Mouse (Mus musculus) ES-Bruce4 (cell line): ENCODE measurements around the gene Taf8. TPM values are rescaled to one million over a fixed set of nuclear protein-coding genes. Genes with fewer than 3 reads are reported as not detected.

Experiments used
- H3K27ac ChIP-seq: 2 replicates; pipeline ENCODE4 v1.5.1; 2012; ENCODE audit warnings: low read length, inconsistent platforms; ENCODE audit not compliant: insufficient read depth
- H3K27me3 ChIP-seq: 2 replicates; pipeline ENCODE4 v1.6.1; 2012; ENCODE audit warnings: mild to moderate bottlenecking, low read length, inconsistent platforms; ENCODE audit not compliant: control insufficient read depth, poor library complexity, insufficient read depth, severe bottlenecking
- H3K36me3 ChIP-seq: 2 replicates; pipeline ENCODE4 v1.6.1; 2012; ENCODE audit warnings: inconsistent platforms, mild to moderate bottlenecking, low read length, moderate library complexity; ENCODE audit not compliant: control insufficient read depth, poor library complexity, insufficient read depth, severe bottlenecking
- H3K4me1 ChIP-seq: one replicate; pipeline ENCODE4 v1.8.1; 2011; ENCODE audit warnings: low read length; ENCODE audit not compliant: control insufficient read depth, insufficient read depth
- H3K4me3 ChIP-seq: 2 replicates; pipeline ENCODE4 v1.5.1; 2011; ENCODE audit warnings: low read depth, mild to moderate bottlenecking, low read length
- H3K9ac ChIP-seq: 2 replicates; pipeline ENCODE4 v1.6.1; 2012; ENCODE audit warnings: low read depth, mild to moderate bottlenecking, inconsistent platforms; ENCODE audit not compliant: poor library complexity, severe bottlenecking
- H3K9me3 ChIP-seq: replicated peaks from 2 replicates; pipeline ENCODE4 v1.6.1; 2012; ENCODE audit warnings: mild to moderate bottlenecking, low read length, inconsistent platforms; ENCODE audit not compliant: control insufficient read depth, poor library complexity, insufficient read depth, severe bottlenecking
- CTCF ChIP-seq: IDR thresholded peaks from one replicate; pipeline ENCODE4 v1.8.1; 2011; ENCODE audit warnings: low read depth, low read length
- EP300 ChIP-seq: IDR thresholded peaks from 2 replicates; pipeline ENCODE4 v1.6.1; 2011; ENCODE audit warnings: low read depth, low read length; ENCODE audit not compliant: insufficient read depth
- POLR2A ChIP-seq: IDR thresholded peaks from one replicate; pipeline ENCODE4 v1.8.1; 2011; ENCODE audit warnings: low read length; ENCODE audit not compliant: insufficient read depth
- polyA plus RNA-seq: library from polyadenylated mRNA; stranded (reverse); fragments of >200 nt; gene quantifications from 2 replicates; pipeline ENCODE4 v1.2.4, GENCODE M21; 2011; ENCODE audit warnings: low read depth; ENCODE audit not compliant: missing spikeins, insufficient read depth, insufficient read length

The Taf8 gene
- polyA plus RNA-seq, 1 experiment = 46.6 TPM

GRCm38 (mm10) chr17:47468466-47468865 is 33.6 kb downstream of the Taf8 start:
- no peaks in the 10 kb centered on the region for H3K36me3 ChIP-seq
- TF ChIP-seq EP300 (no peak), CTCF (peak; percentile 53)
- peak overlapping the region; percentile 55 for H3K9ac ChIP-seq
- H3K27ac ChIP-seq = no peak overlapping the region
- H3K27me3 ChIP-seq = no peaks in the 10 kb centered on the region
- peak overlapping the region; percentile 57 for H3K4me3 ChIP-seq
- H3K9me3 ChIP-seq = no peaks in the 10 kb centered on the region
- peaks cover 6% of the 10 kb centered on the region for H3K4me1 ChIP-seq

- TF ChIP-seq POLR2A = no peak
- no peak for TF ChIP-seq EP300
- no peak for TF ChIP-seq CTCF
- peaks cover 4% of the 10 kb centered on the region for H3K4me1 ChIP-seq
- peak overlapping the region; percentile 57 for H3K4me3 ChIP-seq
- no peaks in the 10 kb centered on the region for H3K9me3 ChIP-seq
- no peak overlapping the region for H3K27ac ChIP-seq
- H3K9ac ChIP-seq = peak overlapping the region; percentile 55
- no peaks in the 10 kb centered on the region for H3K27me3 ChIP-seq
- no peaks in the 10 kb centered on the region for H3K36me3 ChIP-seq
These were observed 34.0 kb downstream of the Taf8 start for GRCm38 (mm10) chr17:47468063-47468462.

GRCm38 (mm10) chr17:47467659-47468058 is 34.4 kb downstream of the Taf8 start:
- Histone ChIP-seq H3K9ac (peak overlapping the region; percentile 55; the same call in 1 of the 2 replicates), H3K27me3 (no peaks in the 10 kb centered on the region), H3K4me3 (no peak overlapping the region; the same call in 1 of the 2 replicates), H3K4me1 (peaks cover under 1% of the 10 kb centered on the region), H3K36me3 (no peaks in the 10 kb centered on the region), H3K27ac (no peak overlapping the region), H3K9me3 (no peaks in the 10 kb centered on the region)
- TF ChIP-seq EP300 (no peak), CTCF (no peak), POLR2A (no peak)

GRCm38 (mm10) chr17:47466284-47466683 is 35.8 kb downstream of the Taf8 start:
- H3K9me3 ChIP-seq = no peaks in the 10 kb centered on the region
- no peaks in the 10 kb centered on the region for H3K36me3 ChIP-seq
- no peak overlapping the region for H3K27ac ChIP-seq
- TF ChIP-seq POLR2A = no peak
- no peak for TF ChIP-seq CTCF
- TF ChIP-seq EP300 = no peak
- H3K9ac ChIP-seq = no peak overlapping the region
- H3K4me1 ChIP-seq = peaks cover 7% of the 10 kb centered on the region
- H3K27me3 ChIP-seq = no peaks in the 10 kb centered on the region
- H3K4me3 ChIP-seq = no peak overlapping the region

GRCm38 (mm10) chr17:47465016-47465415 is 37.1 kb downstream of the Taf8 start:
- Histone ChIP-seq H3K4me1 (peaks cover 7% of the 10 kb centered on the region), H3K4me3 (no peak overlapping the region), H3K27ac (no peak overlapping the region), H3K9ac (no peak overlapping the region), H3K36me3 (no peaks in the 10 kb centered on the region), H3K9me3 (no peaks in the 10 kb centered on the region), H3K27me3 (no peaks in the 10 kb centered on the region)
- TF ChIP-seq EP300 = no peak

GRCm38 (mm10) chr17:47464248-47464965 is 37.7 kb downstream of the Taf8 start:
- no peaks in the 10 kb centered on the region for H3K9me3 ChIP-seq
- TF ChIP-seq POLR2A (no peak), EP300 (no peak), CTCF (no peak)
- H3K4me1 ChIP-seq = peaks cover 7% of the 10 kb centered on the region
- H3K4me3 ChIP-seq = no peak overlapping the region
- no peaks in the 10 kb centered on the region for H3K27me3 ChIP-seq
- H3K27ac ChIP-seq = no peak overlapping the region
- no peaks in the 10 kb centered on the region for H3K36me3 ChIP-seq
- H3K9ac ChIP-seq = no peak overlapping the region
